Mouse (Mus musculus): ENCODE data around the gene Dnajc7. TPM values are rescaled to one million over a fixed set of nuclear protein-coding genes. Genes with fewer than 3 reads are reported as not detected.

The Dnajc7 gene
- polyA plus RNA-seq, 1 experiment from 2014 or later = 289 TPM

GRCm38 (mm10) chr11:100609997-100610680 lies 9.8 kb downstream of the Dnajc7 start:
- Histone ChIP-seq H3K27ac (no peak overlapping the region), H3K4me3 (no peak overlapping the region), H3K36me3 (replicated peaks) (peaks cover 81% of the 10 kb centered on the region), H3K27me3 (ENCODE audit: poor library complexity, severe bottlenecking) (no peaks in the 10 kb centered on the region), H3K4me1 (no peaks in the 10 kb centered on the region), H3K9me3 (no peaks in the 10 kb centered on the region)
- DNase-seq (ENCODE audit: extremely low spot score, low spot score) = no peak
- WGBS = 91% methylated on average over 9 of the region's 9 CpGs

DNA sequence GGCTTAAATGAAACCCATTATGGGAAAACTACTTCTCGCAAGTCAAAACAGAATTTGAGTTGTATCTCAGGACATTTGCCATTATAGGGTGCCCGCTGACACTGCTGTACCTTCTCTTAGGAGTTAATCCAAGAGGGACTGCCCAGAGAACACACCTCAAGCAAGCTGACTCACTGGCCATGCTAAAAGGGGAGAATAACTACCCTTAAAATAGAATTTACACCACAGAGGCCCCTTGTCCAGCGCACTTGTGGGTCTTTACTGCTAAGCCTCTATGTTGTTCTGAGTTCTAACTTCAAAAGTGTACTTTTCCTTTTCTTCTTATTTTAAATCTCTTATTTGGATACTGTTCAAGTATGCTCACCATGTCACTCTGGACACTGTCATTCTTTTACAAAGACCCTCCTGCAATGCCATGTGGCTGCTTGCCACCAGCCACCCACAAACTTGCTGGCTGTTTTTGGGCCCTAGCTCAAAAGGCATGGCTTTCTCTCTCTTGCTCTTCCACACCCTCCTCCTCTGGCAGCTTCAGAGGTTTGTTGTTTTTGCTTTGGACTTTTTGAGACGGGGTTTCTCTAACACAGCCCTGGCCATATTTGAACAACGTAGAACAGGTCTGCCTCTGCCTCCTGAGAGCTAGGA lies 10.5 kb downstream of the Dnajc7 start:
- Histone ChIP-seq H3K4me1 (no peaks in the 10 kb centered on the region), H3K27ac (no peak overlapping the region), H3K9me3 (no peaks in the 10 kb centered on the region), H3K36me3 (replicated peaks) (peaks cover 76% of the 10 kb centered on the region), H3K4me3 (no peak overlapping the region), H3K27me3 (ENCODE audit: poor library complexity, severe bottlenecking) (no peaks in the 10 kb centered on the region)
- no peak for DNase-seq (ENCODE audit: extremely low spot score, low spot score)
- 94% methylated on average over 5 of the region's 5 CpGs for WGBS

- H3K4me1 ChIP-seq = no peaks in the 10 kb centered on the region
- DNase-seq (ENCODE audit: extremely low spot score, low spot score) = no peak
Observed at GRCm38 (mm10) chr11:100608796-100609195, 11.2 kb downstream of the Dnajc7 start.

DNA sequence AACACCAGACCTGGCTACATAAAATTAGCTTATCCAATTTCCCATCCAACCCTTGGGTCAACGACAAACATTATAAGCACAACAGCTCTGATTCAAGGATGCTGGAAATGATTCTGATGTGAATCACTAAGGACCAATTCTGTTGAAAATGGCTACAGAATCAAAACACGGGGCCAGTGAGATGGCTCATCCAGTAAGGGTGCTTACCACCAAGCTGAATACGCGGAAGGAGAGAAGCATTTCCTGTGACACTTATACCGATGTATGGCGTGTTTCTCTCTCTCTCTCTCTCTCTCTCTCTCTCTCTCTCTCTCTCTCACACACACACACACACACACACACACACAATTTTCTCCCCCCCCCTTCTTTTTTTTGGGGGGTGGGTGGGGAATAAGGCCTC lies 12.8 kb downstream of the Dnajc7 start:
- Histone ChIP-seq H3K27ac (no peak overlapping the region), H3K27me3 (ENCODE audit: poor library complexity, severe bottlenecking) (no peaks in the 10 kb centered on the region), H3K4me3 (no peak overlapping the region), H3K9me3 (no peaks in the 10 kb centered on the region), H3K4me1 (no peaks in the 10 kb centered on the region), H3K36me3 (replicated peaks) (peaks cover 82% of the 10 kb centered on the region)
- no peak for DNase-seq (ENCODE audit: extremely low spot score, low spot score)
- 95% methylated on average over 6 of the region's 6 CpGs for WGBS

More at GRCm38 (mm10) chr11:100608796-100609195, 11.2 kb downstream of the Dnajc7 start:
- WGBS = 82% methylated on average over 4 of the region's 4 CpGs
- H3K9me3 ChIP-seq = no peaks in the 10 kb centered on the region
- no peaks in the 10 kb centered on the region for H3K27me3 ChIP-seq (ENCODE audit: poor library complexity, severe bottlenecking)
- no peak overlapping the region for H3K4me3 ChIP-seq
- peaks cover 77% of the 10 kb centered on the region for H3K36me3 ChIP-seq (replicated peaks)
- H3K27ac ChIP-seq = no peak overlapping the region

- Histone ChIP-seq H3K9me3 (no peaks in the 10 kb centered on the region), H3K27ac (no peak overlapping the region), H3K27me3 (ENCODE audit: poor library complexity, severe bottlenecking) (no peaks in the 10 kb centered on the region), H3K36me3 (replicated peaks) (peaks cover 84% of the 10 kb centered on the region), H3K4me1 (no peaks in the 10 kb centered on the region), H3K4me3 (no peak overlapping the region)
- 95% methylated on average over 10 of the region's 10 CpGs for WGBS
- no peak for DNase-seq (ENCODE audit: extremely low spot score, low spot score)
Observed at GRCm38 (mm10) chr11:100605451-100605850, 14.5 kb downstream of the Dnajc7 start.

DNA sequence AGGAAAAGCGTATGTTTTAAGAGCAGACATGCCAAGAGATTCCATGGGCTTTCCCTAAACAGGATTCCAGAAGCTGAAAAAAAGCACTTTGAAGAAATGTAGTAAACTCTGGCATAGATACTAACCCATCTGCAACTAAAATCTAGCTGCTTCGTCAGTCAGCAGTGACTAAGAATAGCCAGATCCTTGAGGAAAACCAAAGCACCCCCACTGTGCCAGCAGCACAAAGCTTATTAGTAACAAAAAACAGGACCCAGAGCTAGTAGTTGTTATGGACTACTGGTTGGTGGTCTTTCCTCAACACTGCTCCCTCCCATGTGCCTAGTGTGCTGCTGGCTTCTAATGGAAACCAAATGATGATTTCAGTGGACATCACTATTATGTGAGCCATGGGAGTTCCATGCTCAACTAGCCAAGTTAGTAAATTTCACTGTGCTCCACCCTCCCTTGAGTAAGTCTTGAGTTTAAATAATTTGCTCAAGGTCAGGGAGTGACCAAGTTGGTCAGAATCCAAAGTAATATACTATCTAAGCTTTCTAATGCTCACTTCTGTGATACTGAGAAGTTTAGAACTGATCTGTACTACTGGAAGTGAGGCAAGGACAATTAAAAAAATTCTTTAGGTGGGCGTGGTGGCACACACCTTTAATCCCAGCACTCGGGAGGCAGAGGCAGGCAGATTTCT lies 15.5 kb downstream of the Dnajc7 start:
- Histone ChIP-seq H3K9me3 (no peaks in the 10 kb centered on the region), H3K4me1 (no peaks in the 10 kb centered on the region), H3K4me3 (no peak overlapping the region), H3K36me3 (replicated peaks) (peaks cover 86% of the 10 kb centered on the region), H3K27me3 (ENCODE audit: poor library complexity, severe bottlenecking) (no peaks in the 10 kb centered on the region), H3K27ac (no peak overlapping the region)
- WGBS = 84% methylated on average over 4 of the region's 4 CpGs
- DNase-seq (ENCODE audit: extremely low spot score, low spot score) = no peak

- DNase-seq (ENCODE audit: extremely low spot score, low spot score) = no peak
- H3K27me3 ChIP-seq (ENCODE audit: poor library complexity, severe bottlenecking) = no peaks in the 10 kb centered on the region
- H3K4me3 ChIP-seq = no peak overlapping the region
- 92% methylated on average over 8 of the region's 8 CpGs for WGBS
- peaks cover 88% of the 10 kb centered on the region for H3K36me3 ChIP-seq (replicated peaks)
- H3K9me3 ChIP-seq = no peaks in the 10 kb centered on the region
- no peak overlapping the region for H3K27ac ChIP-seq
- H3K4me1 ChIP-seq = no peaks in the 10 kb centered on the region
Observed at GRCm38 (mm10) chr11:100603813-100604212, 16.2 kb downstream of the Dnajc7 start.

DNA sequence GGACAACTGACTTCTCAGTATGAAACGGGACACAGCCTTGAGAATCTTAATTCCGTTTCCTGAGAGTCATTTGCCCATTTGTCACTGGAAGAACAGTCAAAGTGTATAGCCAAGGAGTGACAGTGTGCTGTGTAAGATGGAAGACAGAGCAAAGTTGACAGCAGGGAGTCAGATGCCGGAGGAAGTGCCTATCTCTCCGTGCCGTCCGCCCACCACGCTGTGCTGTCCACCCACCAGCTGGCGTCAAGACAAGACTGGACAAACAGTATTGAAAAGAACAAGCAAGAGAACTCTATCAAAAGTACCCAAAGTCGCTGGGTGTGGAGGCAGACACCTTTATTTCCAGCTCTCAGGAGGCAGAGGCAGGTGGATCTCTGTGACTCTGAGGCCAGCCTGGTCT lies 16.8 kb downstream of the Dnajc7 start:
- no peaks in the 10 kb centered on the region for H3K4me1 ChIP-seq
- no peak overlapping the region for H3K4me3 ChIP-seq
- H3K27ac ChIP-seq = no peak overlapping the region
- WGBS = 94% methylated on average over 9 of the region's 9 CpGs
- H3K9me3 ChIP-seq = no peaks in the 10 kb centered on the region
- H3K27me3 ChIP-seq (ENCODE audit: poor library complexity, severe bottlenecking) = no peaks in the 10 kb centered on the region
- H3K36me3 ChIP-seq (replicated peaks) = peaks cover 88% of the 10 kb centered on the region
- no peak for DNase-seq (ENCODE audit: extremely low spot score, low spot score)

DNA sequence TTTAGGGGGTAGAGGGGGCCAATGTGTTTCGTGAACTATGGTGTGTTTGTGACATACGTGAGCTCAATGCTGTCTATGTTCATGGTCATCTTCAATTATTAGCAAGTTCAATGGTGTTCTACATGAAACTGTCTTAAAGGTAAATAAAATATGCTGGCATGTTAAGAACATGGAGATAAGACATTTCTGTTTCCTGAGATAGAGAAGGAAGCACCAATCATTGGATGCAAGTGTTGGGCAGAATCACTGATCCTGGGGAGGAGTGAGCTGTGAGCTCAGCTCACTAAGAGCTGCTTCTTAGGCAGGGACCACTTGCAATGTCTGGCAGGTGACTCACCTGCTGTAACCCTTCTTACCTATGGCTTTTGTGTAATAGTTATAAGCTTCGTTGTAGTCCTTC lies 18.6 kb downstream of the Dnajc7 start:
- H3K36me3 ChIP-seq (replicated peaks) = peaks cover 91% of the 10 kb centered on the region
- H3K27ac ChIP-seq = no peak overlapping the region
- no peaks in the 10 kb centered on the region for H3K9me3 ChIP-seq
- H3K27me3 ChIP-seq (ENCODE audit: poor library complexity, severe bottlenecking) = no peaks in the 10 kb centered on the region
- H3K4me1 ChIP-seq = no peaks in the 10 kb centered on the region
- no peak overlapping the region for H3K4me3 ChIP-seq
- DNase-seq (ENCODE audit: extremely low spot score, low spot score) = no peak
- WGBS = 93% methylated on average over 3 of the region's 3 CpGs

GRCm38 (mm10) chr11:100598074-100598473 lies 21.9 kb downstream of the Dnajc7 start:
- H3K36me3 ChIP-seq (replicated peaks) = peaks cover 99% of the 10 kb centered on the region
- no peaks in the 10 kb centered on the region for H3K27me3 ChIP-seq (ENCODE audit: poor library complexity, severe bottlenecking)
- DNase-seq (ENCODE audit: extremely low spot score, low spot score) = no peak
- WGBS = 95% methylated on average over 4 of the region's 4 CpGs
- H3K4me3 ChIP-seq = no peak overlapping the region
- no peaks in the 10 kb centered on the region for H3K9me3 ChIP-seq
- no peak overlapping the region for H3K27ac ChIP-seq
- H3K4me1 ChIP-seq = no peaks in the 10 kb centered on the region

DNA sequence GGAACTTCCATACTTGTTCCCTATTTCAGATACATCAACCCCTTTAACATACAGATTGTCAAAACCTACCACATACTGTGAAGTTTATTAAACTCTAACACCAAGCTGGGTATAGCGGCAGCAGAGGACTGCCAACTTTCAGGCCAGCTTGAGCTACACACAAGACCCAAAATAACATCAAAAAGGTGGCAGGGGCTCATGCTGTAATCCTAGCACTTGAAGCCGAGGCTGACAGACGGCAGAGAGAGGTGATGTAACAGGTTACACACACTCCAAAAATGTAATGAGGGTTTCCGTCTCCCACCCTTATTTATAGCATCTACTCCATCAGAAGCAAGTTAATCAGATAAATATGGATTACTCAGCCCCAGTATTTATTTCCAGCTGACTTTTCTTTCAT lies 24.4 kb downstream of the Dnajc7 start:
- no peaks in the 10 kb centered on the region for H3K4me1 ChIP-seq
- H3K27ac ChIP-seq = no peak overlapping the region
- H3K4me3 ChIP-seq = no peak overlapping the region
- H3K9me3 ChIP-seq = no peaks in the 10 kb centered on the region
- WGBS = 93% methylated on average over 4 of the region's 4 CpGs
- peaks cover 100% of the 10 kb centered on the region for H3K36me3 ChIP-seq (replicated peaks)
- H3K27me3 ChIP-seq (ENCODE audit: poor library complexity, severe bottlenecking) = no peaks in the 10 kb centered on the region
- no peak for DNase-seq (ENCODE audit: extremely low spot score, low spot score)

DNA sequence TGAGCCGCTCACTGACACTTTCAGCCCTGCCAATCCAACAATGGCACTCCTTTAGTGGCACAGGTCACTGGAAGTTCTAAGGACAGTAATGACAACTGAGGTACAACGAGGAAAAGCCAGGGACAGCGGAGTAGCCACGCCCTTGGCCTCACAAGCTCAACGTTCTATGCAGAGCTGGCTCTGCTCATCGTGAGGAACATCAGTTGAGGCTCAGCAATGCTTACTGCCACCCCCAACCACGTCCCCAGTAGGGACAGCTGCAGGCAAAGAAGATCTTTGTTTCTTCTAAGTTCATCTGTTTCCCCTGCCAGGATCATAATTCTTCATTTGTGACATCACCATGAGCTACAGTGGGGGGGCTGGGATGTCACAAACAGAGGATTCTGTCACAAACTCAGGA lies 25.4 kb downstream of the Dnajc7 start:
- peaks cover 100% of the 10 kb centered on the region for H3K36me3 ChIP-seq (replicated peaks)
- no peaks in the 10 kb centered on the region for H3K9me3 ChIP-seq
- no peak overlapping the region for H3K27ac ChIP-seq
- no peak overlapping the region for H3K4me3 ChIP-seq
- DNase-seq (ENCODE audit: extremely low spot score, low spot score) = no peak
- no peaks in the 10 kb centered on the region for H3K4me1 ChIP-seq
- 93% methylated on average over 7 of the region's 7 CpGs for WGBS
- H3K27me3 ChIP-seq (ENCODE audit: poor library complexity, severe bottlenecking) = no peaks in the 10 kb centered on the region

DNA sequence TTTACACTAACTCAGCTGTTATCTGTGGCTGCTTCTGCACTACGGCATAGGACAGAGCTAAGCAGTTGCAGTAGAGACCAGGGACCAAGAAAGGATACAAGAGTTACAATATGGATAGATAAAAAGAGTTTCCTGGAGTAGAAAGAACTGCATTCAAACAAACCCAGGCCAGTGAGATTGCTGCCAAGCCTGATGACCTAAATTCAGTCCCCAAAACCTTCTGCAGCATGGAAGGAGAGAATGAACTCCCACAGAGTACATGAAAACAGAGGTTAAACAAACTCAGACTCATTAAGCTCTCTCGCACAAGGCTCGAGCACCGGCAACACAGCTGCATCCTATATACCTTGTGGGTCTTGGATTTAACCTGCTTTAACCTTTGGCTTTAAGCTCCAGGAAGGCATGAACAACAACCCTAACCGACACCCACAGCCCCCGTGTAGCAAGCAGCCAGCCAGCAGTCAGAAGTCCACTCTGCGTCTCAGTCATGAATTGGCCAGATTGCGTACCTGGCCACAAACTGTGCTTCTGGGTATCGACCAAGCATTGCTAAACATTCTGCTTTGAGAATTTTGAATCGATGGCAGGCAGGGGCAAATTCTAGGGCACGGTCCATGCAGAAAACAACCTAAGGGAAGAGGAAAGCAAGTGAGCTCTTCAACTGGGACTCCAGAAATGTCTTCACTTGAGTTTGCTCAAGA lies 27.5 kb downstream of the Dnajc7 start:
- no peak for DNase-seq (ENCODE audit: extremely low spot score, low spot score)
- Histone ChIP-seq H3K27ac (no peak overlapping the region), H3K27me3 (ENCODE audit: poor library complexity, severe bottlenecking) (no peaks in the 10 kb centered on the region), H3K9me3 (no peaks in the 10 kb centered on the region), H3K4me1 (no peaks in the 10 kb centered on the region), H3K4me3 (no peak overlapping the region), H3K36me3 (replicated peaks) (peaks cover 100% of the 10 kb centered on the region)
- WGBS = 93% methylated on average over 11 of the region's 11 CpGs
